Mouse (Mus musculus): Measurements from ENCODE around the gene Stx8. TPM values are rescaled to one million over a fixed set of nuclear protein-coding genes. Genes with fewer than 3 reads are reported as not detected.

Gene Stx8
- polyA plus RNA-seq, 1 experiment from 2014 or later = 64.2 TPM

GRCm38 (mm10) chr11:68006216-68006789 lies 40.3 kb downstream of the Stx8 start:
- Histone ChIP-seq H3K4me2 (ENCODE audit: low read depth, low read length) (no peak overlapping the region), H3K9me3 (ENCODE audit: control insufficient read depth, low read length) (no peaks in the 10 kb centered on the region), H3K4me1 (ENCODE audit: control insufficient read depth, insufficient read depth, low read length) (peaks cover 4% of the 10 kb centered on the region; the same call in 1 of the 2 replicates), H3K4me3 (ENCODE audit: low read length) (no peak overlapping the region), H3K9ac (ENCODE audit: low read depth, low read length) (no peak overlapping the region), H3K27me3 (replicated peaks; ENCODE audit: control insufficient read depth, insufficient read depth, low read length) (no peaks in the 10 kb centered on the region), H3K27ac (ENCODE audit: low read length) (no peak overlapping the region), H3K36me3 (ENCODE audit: control insufficient read depth, insufficient read depth, low read length) (no peaks in the 10 kb centered on the region)
- ATAC-seq = no peak
- WGBS = 28% methylated on average over 8 of the region's 8 CpGs

- H3K4me2 ChIP-seq (ENCODE audit: low read depth, low read length) = no peak overlapping the region
- H3K27ac ChIP-seq (ENCODE audit: low read length) = no peak overlapping the region
- no peaks in the 10 kb centered on the region for H3K27me3 ChIP-seq (replicated peaks; ENCODE audit: control insufficient read depth, insufficient read depth, low read length)
- no peak overlapping the region for H3K4me3 ChIP-seq (ENCODE audit: low read length)
- WGBS = 46% methylated on average over 6 of the region's 6 CpGs
- no peak for ATAC-seq
- H3K9me3 ChIP-seq (ENCODE audit: control insufficient read depth, low read length) = no peaks in the 10 kb centered on the region
- H3K4me1 ChIP-seq (ENCODE audit: control insufficient read depth, insufficient read depth, low read length) = peaks cover 4% of the 10 kb centered on the region; the same call in 1 of the 2 replicates
- no peaks in the 10 kb centered on the region for H3K36me3 ChIP-seq (ENCODE audit: control insufficient read depth, insufficient read depth, low read length)
- no peak overlapping the region for H3K9ac ChIP-seq (ENCODE audit: low read depth, low read length)
These were observed 41.7 kb downstream of the Stx8 start for GRCm38 (mm10) chr11:68007645-68008044.

- ATAC-seq = no peak
- Histone ChIP-seq H3K36me3 (ENCODE audit: control insufficient read depth, insufficient read depth, low read length) (no peaks in the 10 kb centered on the region), H3K9ac (ENCODE audit: low read depth, low read length) (no peak overlapping the region), H3K4me3 (ENCODE audit: low read length) (no peak overlapping the region), H3K9me3 (ENCODE audit: control insufficient read depth, low read length) (no peaks in the 10 kb centered on the region), H3K4me1 (ENCODE audit: control insufficient read depth, insufficient read depth, low read length) (peaks cover 4% of the 10 kb centered on the region; the same call in 1 of the 2 replicates), H3K4me2 (ENCODE audit: low read depth, low read length) (no peak overlapping the region), H3K27me3 (replicated peaks; ENCODE audit: control insufficient read depth, insufficient read depth, low read length) (no peaks in the 10 kb centered on the region), H3K27ac (ENCODE audit: low read length) (no peak overlapping the region)
- 83% methylated on average over 5 of the region's 5 CpGs for WGBS
These were observed 43.4 kb downstream of the Stx8 start for GRCm38 (mm10) chr11:68009377-68009776.

- Histone ChIP-seq H3K36me3 (ENCODE audit: control insufficient read depth, insufficient read depth, low read length) (no peaks in the 10 kb centered on the region), H3K4me3 (ENCODE audit: low read length) (no peak overlapping the region), H3K4me1 (ENCODE audit: control insufficient read depth, insufficient read depth, low read length) (no peaks in the 10 kb centered on the region), H3K27me3 (replicated peaks; ENCODE audit: control insufficient read depth, insufficient read depth, low read length) (no peaks in the 10 kb centered on the region), H3K27ac (ENCODE audit: low read length) (no peak overlapping the region), H3K9ac (ENCODE audit: low read depth, low read length) (no peak overlapping the region), H3K9me3 (ENCODE audit: control insufficient read depth, low read length) (no peaks in the 10 kb centered on the region), H3K4me2 (ENCODE audit: low read depth, low read length) (no peak overlapping the region)
- WGBS = 73% methylated on average over 7 of the region's 7 CpGs
- no peak for ATAC-seq
These were observed 46.2 kb downstream of the Stx8 start for GRCm38 (mm10) chr11:68012207-68012606.

DNA sequence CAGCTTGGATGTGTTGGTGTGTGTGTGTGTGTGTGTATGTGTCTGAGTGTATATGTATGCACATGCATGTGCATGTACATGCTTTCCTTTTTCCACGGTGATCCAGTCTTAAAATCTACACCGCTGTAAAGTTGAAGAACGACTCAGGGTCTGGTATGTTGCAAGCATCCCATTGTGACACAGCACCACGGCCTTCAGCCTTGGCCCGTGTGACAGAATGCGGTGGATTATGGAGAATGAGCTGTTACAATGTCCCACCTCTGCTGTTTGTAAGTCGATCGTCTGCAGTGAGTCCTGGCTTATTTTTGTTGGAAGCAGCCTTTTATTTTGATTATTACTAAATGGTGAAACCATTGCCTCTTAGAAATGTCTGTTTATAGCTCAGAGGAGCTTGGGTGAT lies 52.2 kb downstream of the Stx8 start:
- Histone ChIP-seq H3K9me3 (ENCODE audit: control insufficient read depth, low read length) (no peaks in the 10 kb centered on the region), H3K4me1 (ENCODE audit: control insufficient read depth, insufficient read depth, low read length) (peaks cover 12% of the 10 kb centered on the region), H3K9ac (ENCODE audit: low read depth, low read length) (no peak overlapping the region), H3K4me3 (ENCODE audit: low read length) (no peak overlapping the region), H3K27me3 (replicated peaks; ENCODE audit: control insufficient read depth, insufficient read depth, low read length) (no peaks in the 10 kb centered on the region), H3K4me2 (ENCODE audit: low read depth, low read length) (no peak overlapping the region), H3K36me3 (ENCODE audit: control insufficient read depth, insufficient read depth, low read length) (no peaks in the 10 kb centered on the region), H3K27ac (ENCODE audit: low read length) (no peak overlapping the region)
- no peak for ATAC-seq
- 86% methylated on average over 8 of the region's 8 CpGs for WGBS

- Histone ChIP-seq H3K9me3 (ENCODE audit: control insufficient read depth, low read length) (no peaks in the 10 kb centered on the region), H3K4me1 (ENCODE audit: control insufficient read depth, insufficient read depth, low read length) (peaks cover 21% of the 10 kb centered on the region), H3K9ac (ENCODE audit: low read depth, low read length) (no peak overlapping the region), H3K27ac (ENCODE audit: low read length) (no peak overlapping the region), H3K27me3 (replicated peaks; ENCODE audit: control insufficient read depth, insufficient read depth, low read length) (no peaks in the 10 kb centered on the region), H3K4me2 (ENCODE audit: low read depth, low read length) (no peak overlapping the region), H3K36me3 (ENCODE audit: control insufficient read depth, insufficient read depth, low read length) (no peaks in the 10 kb centered on the region), H3K4me3 (ENCODE audit: low read length) (no peak overlapping the region)
- 73% methylated on average over 11 of the region's 11 CpGs for WGBS
- ATAC-seq = no peak
These were observed 53.2 kb downstream of the Stx8 start for GRCm38 (mm10) chr11:68019156-68019555.

DNA sequence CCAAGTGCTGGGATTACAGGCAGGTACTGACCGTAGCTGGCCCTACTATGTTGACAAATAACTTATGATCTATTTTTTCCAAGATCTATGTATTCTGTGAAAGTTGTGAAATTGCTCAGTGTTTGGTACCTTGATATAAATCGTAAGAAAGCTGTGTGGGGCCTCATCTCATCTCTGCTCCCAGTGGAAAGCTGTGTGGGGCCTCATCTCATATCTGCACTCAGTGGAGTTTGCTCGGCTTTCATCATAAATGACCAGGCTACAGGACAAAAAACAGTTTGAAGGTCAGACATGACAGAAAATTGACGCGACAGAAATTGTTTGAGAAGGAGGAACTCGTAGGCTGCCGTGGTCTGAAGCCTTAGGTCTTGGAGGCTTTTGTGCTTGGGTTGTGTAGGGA lies 56.0 kb downstream of the Stx8 start:
- no peaks in the 10 kb centered on the region for H3K36me3 ChIP-seq (ENCODE audit: control insufficient read depth, insufficient read depth, low read length)
- H3K27me3 ChIP-seq (replicated peaks; ENCODE audit: control insufficient read depth, insufficient read depth, low read length) = no peaks in the 10 kb centered on the region
- 0 out of 2 replicates have a peak overlapping the region, but pooled peaks have one; percentile 7 for H3K9ac ChIP-seq (ENCODE audit: low read depth, low read length)
- WGBS = 73% methylated on average over 7 of the region's 7 CpGs
- peak overlapping the region; percentile 28; the same call in 1 of the 2 replicates for H3K4me2 ChIP-seq (ENCODE audit: low read depth, low read length)
- no peak overlapping the region for H3K4me3 ChIP-seq (ENCODE audit: low read length)
- peak; percentile 66 for ATAC-seq
- peaks cover 24% of the 10 kb centered on the region for H3K4me1 ChIP-seq (ENCODE audit: control insufficient read depth, insufficient read depth, low read length)
- H3K9me3 ChIP-seq (ENCODE audit: control insufficient read depth, low read length) = no peaks in the 10 kb centered on the region
- H3K27ac ChIP-seq (ENCODE audit: low read length) = peak overlapping the region; percentile 46; the same call in 1 of the 2 replicates

- 0 out of 2 replicates have a peak overlapping the region, but pooled peaks have one; percentile 39 for H3K27ac ChIP-seq (ENCODE audit: low read length)
- 59% methylated on average over 5 of the region's 5 CpGs for WGBS
These were observed 56.9 kb downstream of the Stx8 start for GRCm38 (mm10) chr11:68022895-68023294.

DNA sequence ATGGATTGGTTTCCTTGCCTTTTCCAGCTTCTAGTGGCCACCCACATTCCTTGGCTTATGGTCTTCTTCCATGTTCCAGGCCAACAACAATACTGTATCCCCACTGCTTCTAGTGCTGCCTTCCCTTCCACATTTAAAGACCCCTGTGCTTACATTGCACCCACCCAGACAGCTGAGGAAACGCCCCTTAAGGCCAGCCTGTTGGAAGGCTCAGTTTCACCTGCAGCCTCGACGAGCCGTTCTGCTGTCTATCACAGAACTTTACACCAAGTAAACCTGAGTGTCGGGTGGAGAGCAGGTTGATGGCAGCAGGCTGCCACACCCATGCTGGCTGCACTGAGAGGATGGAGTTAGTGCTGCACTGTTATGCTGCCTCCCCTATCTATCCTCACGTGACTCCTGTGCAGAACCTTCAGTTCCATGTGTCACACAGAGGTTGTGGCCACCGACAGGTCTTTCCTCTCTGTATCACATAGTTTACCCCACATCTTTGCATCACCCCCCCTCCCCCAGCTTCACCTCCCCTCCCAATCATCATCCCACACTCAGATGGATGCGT lies 57.9 kb downstream of the Stx8 start:
- peak; percentile 53 for ATAC-seq
- Histone ChIP-seq H3K4me2 (ENCODE audit: low read depth, low read length) (no peak overlapping the region), H3K36me3 (ENCODE audit: control insufficient read depth, insufficient read depth, low read length) (no peaks in the 10 kb centered on the region), H3K9me3 (ENCODE audit: control insufficient read depth, low read length) (no peaks in the 10 kb centered on the region), H3K9ac (ENCODE audit: low read depth, low read length) (no peak overlapping the region), H3K4me3 (ENCODE audit: low read length) (no peak overlapping the region), H3K27me3 (replicated peaks; ENCODE audit: control insufficient read depth, insufficient read depth, low read length) (no peaks in the 10 kb centered on the region), H3K27ac (ENCODE audit: low read length) (peak overlapping the region; percentile 39), H3K4me1 (ENCODE audit: control insufficient read depth, insufficient read depth, low read length) (peaks cover 22% of the 10 kb centered on the region)
- 46% methylated on average over 8 of the region's 8 CpGs for WGBS

More at GRCm38 (mm10) chr11:68022895-68023294, 56.9 kb downstream of the Stx8 start:
- no peak overlapping the region for H3K4me2 ChIP-seq (ENCODE audit: low read depth, low read length)
- peak; percentile 57; the same call in 1 of the 2 replicates for ATAC-seq
- H3K4me3 ChIP-seq (ENCODE audit: low read length) = no peak overlapping the region
- H3K4me1 ChIP-seq (ENCODE audit: control insufficient read depth, insufficient read depth, low read length) = peaks cover 24% of the 10 kb centered on the region
- no peaks in the 10 kb centered on the region for H3K9me3 ChIP-seq (ENCODE audit: control insufficient read depth, low read length)
- no peak overlapping the region for H3K9ac ChIP-seq (ENCODE audit: low read depth, low read length)
- H3K36me3 ChIP-seq (ENCODE audit: control insufficient read depth, insufficient read depth, low read length) = no peaks in the 10 kb centered on the region
- H3K27me3 ChIP-seq (replicated peaks; ENCODE audit: control insufficient read depth, insufficient read depth, low read length) = no peaks in the 10 kb centered on the region

All from intestine, embryonic 16.5 days (tissue).